Mouse (Mus musculus) MEL (cell line): Measurements from ENCODE around the gene Ikzf1. TPM values are rescaled to one million over a fixed set of nuclear protein-coding genes. Genes with fewer than 3 reads are reported as not detected.
A peak's percentile ranks its signal among the peaks of the same experiment; 100 is the strongest.

ENCODE experiments used
- DNase-seq: peaks from one replicate; pipeline ENCODE4 v3.0.0; 2011; ENCODE audit warnings: low read depth, low spot score
- H3K27ac ChIP-seq: 2 replicates; pipeline ENCODE4 v1.5.1; 2012; ENCODE audit warnings: low read depth, mild to moderate bottlenecking, control low read depth, low read length, moderate library complexity; ENCODE audit not compliant: control insufficient read depth
- H3K27me3 ChIP-seq, 2 experiments: fragments of 150-350 bp in 1 of 2; sonication (generic) in 1 of 2; 2 replicates each; pipeline ENCODE4 v1.6.1; 2012; ENCODE audit warnings: low read length in 2 of 2, mild to moderate bottlenecking in 2 of 2, improper control_type of control experiment in 1 of 2, moderate library complexity in 1 of 2; ENCODE audit not compliant: insufficient read depth in 2 of 2, control insufficient read depth in 1 of 2
- H3K36me3 ChIP-seq, 2 experiments: 2 replicates each; pipeline ENCODE4 v1.6.1; 2012 to 2014; ENCODE audit warnings: low read length in 2 of 2, improper control_type of control experiment in 1 of 2, inconsistent platforms in 1 of 2, mild to moderate bottlenecking in 1 of 2; ENCODE audit not compliant: insufficient read depth in 2 of 2, control insufficient read depth in 1 of 2
- H3K4me1 ChIP-seq, 2 experiments: fragments of 150-350 bp in 1 of 2; sonication (generic) in 1 of 2; 2 replicates each; pipeline ENCODE4 v1.6.1; 2012; ENCODE audit warnings: low read length in 2 of 2, improper control_type of control experiment in 1 of 2, mild to moderate bottlenecking in 1 of 2; ENCODE audit not compliant: insufficient read depth in 2 of 2, control insufficient read depth in 1 of 2
- H3K4me3 ChIP-seq, 2 experiments: fragments of 150-350 bp in 1 of 2; sonication (generic) in 1 of 2; 2 replicates each; pipeline ENCODE4 v1.5.1; 2012; ENCODE audit warnings: low read depth in 2 of 2, low read length in 2 of 2, mild to moderate bottlenecking in 2 of 2, moderate library complexity in 2 of 2, control low read depth in 1 of 2, improper control_type of control experiment in 1 of 2; ENCODE audit not compliant: control insufficient read depth in 1 of 2, insufficient read depth in 1 of 2
- H3K79me2 ChIP-seq: 2 replicates; pipeline ENCODE4 v1.6.1; 2012; ENCODE audit warnings: mild to moderate bottlenecking, low read length, moderate library complexity; ENCODE audit not compliant: control insufficient read depth, poor library complexity, insufficient read depth
- H3K9ac ChIP-seq: 2 replicates; pipeline ENCODE4 v1.6.1; 2012; ENCODE audit warnings: low read depth, mild to moderate bottlenecking, control low read depth, low read length, moderate library complexity; ENCODE audit not compliant: control insufficient read depth, poor library complexity, severe bottlenecking
- H3K9me3 ChIP-seq: fragments of 150-350 bp; sonication (generic); replicated peaks from 2 replicates; pipeline ENCODE4 v1.6.1; 2012; ENCODE audit warnings: mild to moderate bottlenecking, low read length, improper control_type of control experiment, moderate library complexity; ENCODE audit not compliant: insufficient read depth
- CHD2 ChIP-seq: IDR thresholded peaks from 2 replicates; pipeline ENCODE4 v1.6.1; 2011; ENCODE audit warnings: low read length, improper control_type of control experiment
- CTCF ChIP-seq, 3 experiments: IDR thresholded peaks in 2 of 3; conservative IDR thresholded peaks in 1 of 3; 2 replicates each; pipeline ENCODE4 v1.5.1; 2011 to 2012; ENCODE audit warnings: low read length in 3 of 3, low read depth in 2 of 3, mild to moderate bottlenecking in 2 of 3, improper control_type of control experiment in 1 of 3, inconsistent platforms in 1 of 3, mixed read lengths in 1 of 3, moderate library complexity in 1 of 3; ENCODE audit not compliant: control insufficient read depth in 1 of 3, insufficient read depth in 1 of 3, poor library complexity in 1 of 3, severe bottlenecking in 1 of 3
- E2F4 ChIP-seq: IDR thresholded peaks from 2 replicates; pipeline ENCODE4 v1.6.1; 2011; ENCODE audit warnings: low read depth, low read length, improper control_type of control experiment, borderline replicate concordance
- HCFC1 ChIP-seq: IDR thresholded peaks from 2 replicates; pipeline ENCODE4 v1.6.1; 2012; ENCODE audit warnings: low read depth, mild to moderate bottlenecking, inconsistent platforms, low read length, improper control_type of control experiment, moderate library complexity
- KAT2A ChIP-seq: conservative IDR thresholded peaks from 2 replicates; pipeline ENCODE4 v1.6.1; 2012; ENCODE audit warnings: low read depth, low read length, improper control_type of control experiment, inconsistent platforms
- MAX ChIP-seq: IDR thresholded peaks from 2 replicates; pipeline ENCODE4 v1.6.1; 2011; ENCODE audit warnings: low read length, improper control_type of control experiment
- MYB ChIP-seq: IDR thresholded peaks from 2 replicates; pipeline ENCODE4 v1.6.1; 2011; ENCODE audit warnings: mild to moderate bottlenecking, low read depth, low read length, improper control_type of control experiment
- NELFE ChIP-seq: IDR thresholded peaks from 2 replicates; pipeline ENCODE4 v1.6.1; 2011; ENCODE audit warnings: low read depth, low read length, improper control_type of control experiment
- NRF1 ChIP-seq: IDR thresholded peaks from 2 replicates; pipeline ENCODE4 v1.6.1; 2014; ENCODE audit warnings: low read depth, mild to moderate bottlenecking, inconsistent platforms, low read length, improper control_type of control experiment, moderate library complexity; ENCODE audit not compliant: poor library complexity, insufficient read depth, severe bottlenecking
- TCF12 ChIP-seq: IDR thresholded peaks from 2 replicates; pipeline ENCODE4 v1.6.1; 2014; ENCODE audit warnings: low read depth, mild to moderate bottlenecking, inconsistent platforms, low read length, improper control_type of control experiment, moderate library complexity
- USF1 ChIP-seq: IDR thresholded peaks from 2 replicates; pipeline ENCODE4 v1.6.1; 2014; ENCODE audit warnings: low read depth, mild to moderate bottlenecking, inconsistent platforms, low read length, improper control_type of control experiment, moderate library complexity
- USF2 ChIP-seq, 2 experiments: IDR thresholded peaks; 2 replicates each; pipeline ENCODE4 v1.6.1; 2011 to 2012; ENCODE audit warnings: improper control_type of control experiment in 2 of 2, low read length in 2 of 2, borderline replicate concordance in 1 of 2, inconsistent platforms in 1 of 2, low read depth in 1 of 2, mild to moderate bottlenecking in 1 of 2; ENCODE audit not compliant: insufficient read depth in 1 of 2
- ZNF384 ChIP-seq: IDR thresholded peaks from 2 replicates; pipeline ENCODE4 v1.6.1; 2012; ENCODE audit warnings: low read depth, mild to moderate bottlenecking, inconsistent platforms, low read length, improper control_type of control experiment
- polyA plus RNA-seq, 2 experiments: library from polyadenylated mRNA; stranded (reverse) in 1 of 2; unstranded in 1 of 2; fragments of >175 nt in 1 of 2; fragments of >200 nt in 1 of 2; gene quantifications; 2 replicates each; pipeline versions ENCODE4 v1.2.1 to v1.2.4; 2012; ENCODE audit warnings: low replicate concordance in 2 of 2, low read depth in 1 of 2; ENCODE audit not compliant: insufficient read length in 2 of 2, insufficient read depth in 1 of 2, missing spikeins in 1 of 2
- total RNA-seq: library from RNA; depleted of rRNA; stranded (reverse); fragments of 300-350 nt; gene quantifications from 2 replicates; pipeline ENCODE4 v1.2.3, GENCODE M21; 2012

The Ikzf1 gene
- total and polyA plus RNA-seq, 3 experiments: 28.0 to 128 (median 90.6) TPM

- Histone ChIP-seq H3K9ac (no peak overlapping the region), H3K4me1 (peaks cover 15 to 16% of the 10 kb centered on the region in 2 experiments), H3K79me2 (no peaks in the 10 kb centered on the region; the same call in 1 of the 2 replicates), H3K4me3 (no peak overlapping the region), H3K27ac (no peak overlapping the region), H3K36me3 (peaks cover 0 to 16% of the 10 kb centered on the region in 2 experiments; a peak in 2 of 4 replicates), H3K9me3 (no peaks in the 10 kb centered on the region), H3K27me3 (no peaks in the 10 kb centered on the region)
- TF ChIP-seq MYB: no peak
- TF ChIP-seq ZNF384: peak; percentile 92
- no peak for DNase-seq
Observed at GRCm38 (mm10) chr11:11675063-11675462, 9.7 kb upstream of the Ikzf1 start.

GRCm38 (mm10) chr11:11676068-11676741 lies 8.6 kb upstream of the Ikzf1 start:
- Histone ChIP-seq H3K4me3 (no peak overlapping the region), H3K4me1 (peaks cover 15 to 17% of the 10 kb centered on the region in 2 experiments), H3K27ac (no peak overlapping the region), H3K9ac (no peak overlapping the region), H3K9me3 (no peaks in the 10 kb centered on the region), H3K79me2 (no peaks in the 10 kb centered on the region; the same call in 1 of the 2 replicates), H3K27me3 (no peaks in the 10 kb centered on the region), H3K36me3 (peaks cover 0 to 16% of the 10 kb centered on the region in 2 experiments; a peak in 2 of 4 replicates)
- no peak for DNase-seq
- TF ChIP-seq USF2 (IDR thresholded peaks at IDR 0.05; ENCODE audit: borderline replicate concordance in 1 of 2, insufficient read depth in 1 of 2, low read depth in 1 of 2, low read length in 2 of 2) (no peak), USF1 (no peak), HCFC1 (no peak), NRF1 (no peak), E2F4 (no peak), CHD2 (no peak), NELFE (no peak)

- Histone ChIP-seq H3K4me3 (no peak overlapping the region), H3K4me1 (peaks cover 15 to 17% of the 10 kb centered on the region in 2 experiments), H3K27me3 (no peaks in the 10 kb centered on the region), H3K9ac (no peak overlapping the region), H3K27ac (no peak overlapping the region), H3K79me2 (no peaks in the 10 kb centered on the region; the same call in 1 of the 2 replicates), H3K9me3 (no peaks in the 10 kb centered on the region), H3K36me3 (peaks cover 0 to 16% of the 10 kb centered on the region in 2 experiments; a peak in 2 of 4 replicates)
- DNase-seq: no peak
- TF ChIP-seq CHD2: no peak
- TF ChIP-seq KAT2A: no peak
- no peak for TF ChIP-seq TCF12
- TF ChIP-seq ZNF384: no peak
- 0 out of 6 replicates have a peak, but pooled peaks of 1 of the 3 experiments have one; percentile 6 for TF ChIP-seq CTCF (IDR thresholded peaks at IDR 0.05 in 2 of 3, conservative IDR thresholded peaks at IDR 0.05 in 1 of 3; ENCODE audit: control insufficient read depth in 1 of 3, insufficient read depth in 1 of 3, low read depth in 2 of 3, low read length in 3 of 3, poor library complexity in 1 of 3, severe bottlenecking in 1 of 3)
- TF ChIP-seq USF1: no peak
- no peak for TF ChIP-seq MAX
- TF ChIP-seq NRF1: no peak
Observed at GRCm38 (mm10) chr11:11677165-11677564, 7.6 kb upstream of the Ikzf1 start.
